8 mouse cellular contexts compared by ENCODE assay signal in the genomic region with DNA sequence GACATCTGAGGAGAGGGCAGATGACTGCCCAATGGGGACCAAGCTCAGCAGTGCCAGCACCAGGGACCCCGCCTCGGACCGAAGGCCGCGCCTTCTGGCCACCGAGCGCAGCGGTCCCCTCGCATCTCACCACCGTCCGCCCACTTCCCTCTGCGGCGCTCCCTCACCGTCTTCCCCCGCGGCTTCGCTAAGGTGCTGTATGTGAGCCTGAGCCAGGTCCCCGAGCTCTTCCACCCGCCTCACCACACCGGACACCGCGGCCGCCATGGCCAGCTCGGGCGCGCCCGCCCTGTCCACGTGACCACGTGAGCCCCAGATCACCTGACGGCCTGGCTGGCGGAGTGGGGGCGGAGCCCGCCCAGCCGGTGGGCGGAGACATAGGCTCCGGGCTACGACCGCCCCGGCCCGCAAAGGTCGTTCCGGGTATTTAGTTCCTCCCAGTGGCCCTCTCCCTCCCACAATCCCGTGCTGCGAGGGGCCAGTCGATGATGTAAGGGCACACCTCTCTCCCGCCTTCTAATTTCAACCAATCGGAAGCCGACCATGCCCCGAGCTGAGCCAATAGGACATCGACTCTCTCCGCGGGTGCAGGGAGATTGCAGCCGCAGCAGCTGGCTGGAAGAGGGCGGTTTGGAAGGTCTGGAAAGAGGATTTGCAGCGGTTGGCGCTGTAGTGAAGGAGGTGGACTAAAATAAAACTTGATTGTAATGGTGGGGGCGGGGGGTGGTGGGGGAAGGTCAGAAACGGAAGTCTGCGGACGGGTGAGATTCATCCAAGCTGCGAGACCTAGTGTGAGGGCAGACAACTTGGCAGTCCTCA. TPM values are rescaled to one million over a fixed set of nuclear protein-coding genes. Genes with fewer than 3 reads are reported as not detected.
A peak's percentile ranks its signal among the peaks of the same experiment; 100 is the strongest.
DNase-seq lines count a peak whose midpoint lies in the region; ATAC-seq and TF ChIP-seq lines count a peak whose summit lies in the region.

TSS of gene AW549877 (minus strand) at position 297 of the 819 bp plus-strand sequence.

- peak within 1 kb of the TSS; percentile 69 for H3K4me2 ChIP-seq in lung, postnatal 0 days (replicated peaks; ENCODE audit: low read depth, low read length)

- H3K9me3 ChIP-seq in hindbrain, embryonic 10.5 days: no peaks in the 10 kb centered on the region
- H3K9me3 ChIP-seq in lung, postnatal 0 days (ENCODE audit: low read length): no peaks in the 10 kb centered on the region

- H3K4me3 ChIP-seq in hindbrain, embryonic 10.5 days: peak within 1 kb of the TSS; percentile 67
- H3K4me3 ChIP-seq in lung, postnatal 0 days (ENCODE audit: low read depth, low read length): peak within 1 kb of the TSS; percentile 76

- peak within 1 kb of the TSS; percentile 76 for H3K9ac ChIP-seq in lung, postnatal 0 days (replicated peaks; ENCODE audit: low read depth)

- TF ChIP-seq CTCF in lung, postnatal 0 days (IDR thresholded peaks at IDR 0.05): peak; percentile 13; the same call in 1 of the 2 replicates

- peaks cover 13% of the 10 kb centered on the region for H3K4me1 ChIP-seq in hindbrain, embryonic 10.5 days (replicated peaks)
- H3K4me1 ChIP-seq in lung, postnatal 0 days (ENCODE audit: insufficient read depth, low read depth, low read length): no peaks in the 10 kb centered on the region

- under 1% methylated on average over 61 of the region's 61 CpGs for WGBS in hindbrain, embryonic 10.5 days
- whole genome bisulfite sequencing in lung, postnatal 0 days: under 1% methylated on average over 57 of the region's 61 CpGs

- H3K27ac ChIP-seq in hindbrain, embryonic 10.5 days: peak within 1 kb of the TSS; percentile 96
- peak within 1 kb of the TSS; percentile 97 for H3K27ac ChIP-seq in lung, postnatal 0 days (ENCODE audit: low read length)

- peak; percentile 58 for TF ChIP-seq EP300 in lung, postnatal 0 days (IDR thresholded peaks at IDR 0.05)

- ATAC-seq in frontal cortex, adult (ENCODE audit: low TSS enrichment): peak; percentile 97
- peak; percentile 98 for ATAC-seq in lung, postnatal 0 days

- no peaks in the 10 kb centered on the region for H3K27me3 ChIP-seq in hindbrain, embryonic 10.5 days (ENCODE audit: insufficient read depth, poor library complexity, severe bottlenecking)
- H3K27me3 ChIP-seq in lung, postnatal 0 days (replicated peaks; ENCODE audit: insufficient read depth, low read length): no peaks in the 10 kb centered on the region

- H3K36me3 ChIP-seq in hindbrain, embryonic 10.5 days: peaks cover 16% of the 10 kb centered on the region
- H3K36me3 ChIP-seq in lung, postnatal 0 days (ENCODE audit: insufficient read depth, low read length): peaks cover 12% of the 10 kb centered on the region; the same call in 1 of the 2 replicates

- peak; percentile 97 for DNase-seq in MEL-GATA-1-ER (ENCODE audit: extremely low read depth, low read depth)
- DNase-seq in cerebellum, adult 8-10 months: peak; percentile 98
- DNase-seq in hindbrain, embryonic 10.5 days (ENCODE audit: low spot score): peak; percentile 99
- peak; percentile 99 for DNase-seq in layer of hippocampus, adult 9-11 months
- DNase-seq in lung, postnatal 0 days (ENCODE audit: low spot score): peak; percentile 100
- peak; percentile 98 for DNase-seq in ovary, postnatal 14 days (ENCODE audit: low spot score)
- peak; percentile 98 for DNase-seq in thymus, postnatal 14 days

RNA-seq across cellular contexts. Expression of gene AW549877, which starts in this region (rescaled TPM):
- polyA plus RNA-seq in hindbrain, embryonic 10.5 days (2016; fragmentation: Nextera tagmentation; extraction: Ambion mirVana): 38.4 and 39.3 TPM in 2 replicates
- polyA plus RNA-seq in lung, postnatal 0 days (2015; fragmentation: Nextera tagmentation; extraction: Ambion mirVana): 21.7 and 23.4 TPM in 2 replicates

Comparison
In these comparisons a context has a peak if more than half of its experiments do, and no peak if none do; other contexts are left out.
1. Peak in every context shown above with its lines: DNase-seq, ATAC-seq, H3K4me3 ChIP-seq and H3K27ac ChIP-seq.